Mouse (Mus musculus) fat pad, adult 2 months (tissue): ENCODE data around the gene Wiz.

Experiments
- DNase-seq: peaks from one replicate; pipeline ENCODE4 v3.0.0-alpha.2; 2011; ENCODE audit warnings: low read depth, low spot score; ENCODE audit errors: extremely low read depth

Gene Wiz

DNA sequence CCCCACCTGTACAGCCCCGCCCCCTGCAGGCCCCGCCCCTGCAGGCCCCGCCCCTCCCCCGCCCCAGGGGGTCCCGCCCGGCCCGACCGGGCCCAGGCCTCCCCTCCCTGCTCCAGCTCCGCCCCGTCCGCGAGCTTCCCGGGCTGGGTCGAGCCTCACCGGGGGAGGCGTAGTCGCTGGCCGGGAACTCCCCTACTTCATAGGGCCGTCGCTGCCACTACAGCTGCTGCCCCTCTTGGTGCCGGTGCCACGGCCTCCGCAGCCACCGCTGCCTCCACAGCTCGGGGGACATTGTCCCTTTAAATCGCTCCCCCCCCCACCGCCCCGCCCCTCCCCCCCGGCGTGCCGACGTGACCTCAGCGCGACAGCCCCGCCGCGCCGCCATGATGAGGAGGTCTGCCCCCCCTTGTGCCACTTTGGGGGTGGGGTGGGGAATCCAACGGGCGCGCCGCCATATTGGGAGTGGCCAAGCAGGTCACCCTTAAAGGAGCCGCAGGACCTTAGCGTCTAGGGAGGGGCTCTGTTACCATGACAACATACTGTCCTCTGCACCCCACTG lies at the start of gene Wiz:
Wiz (minus strand) TSS at position 339 of the 559 bp plus-strand sequence.
- no peak for DNase-seq

DNA sequence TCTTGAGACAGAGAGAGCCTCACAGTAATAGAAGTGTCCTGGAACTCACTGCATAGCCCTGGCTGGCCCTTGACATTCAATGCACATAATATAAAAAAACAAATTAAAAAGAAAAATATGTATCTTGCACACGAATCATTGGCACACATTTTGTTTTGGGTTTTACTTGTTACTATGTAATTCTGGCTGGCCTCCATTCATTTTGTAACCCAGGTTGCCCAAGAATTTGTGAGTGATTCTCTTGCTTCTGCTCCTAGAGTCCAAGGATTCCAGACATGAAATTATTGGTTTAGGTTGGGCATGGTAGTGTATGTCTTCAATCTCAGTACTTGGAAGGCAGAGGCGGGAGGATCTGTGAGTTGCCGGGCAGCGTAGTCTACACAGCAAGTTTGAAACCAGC lies 47.9 kb upstream of the Wiz start:
- DNase-seq, result no peak

DNA sequence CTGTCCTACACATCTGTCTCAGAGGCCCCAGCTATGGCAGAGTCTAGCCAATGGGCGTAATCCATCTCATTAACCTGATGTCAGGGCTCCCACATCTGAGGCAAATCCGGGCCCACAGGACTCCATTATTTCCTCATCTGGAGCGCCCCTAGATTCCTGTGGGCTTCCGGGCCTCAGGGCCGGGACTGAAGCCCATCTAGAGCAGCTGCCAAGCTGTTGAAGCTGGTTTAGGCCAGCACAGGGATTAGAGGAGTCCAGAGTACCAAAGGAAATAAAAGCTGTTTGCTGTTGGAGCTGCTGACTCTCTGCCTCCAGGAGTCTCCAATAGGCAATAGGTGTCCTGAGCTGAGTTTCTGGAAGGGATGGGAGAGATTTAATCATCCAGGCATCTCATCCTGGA lies 45.9 kb upstream of the Wiz start:
- no peak for DNase-seq

DNA sequence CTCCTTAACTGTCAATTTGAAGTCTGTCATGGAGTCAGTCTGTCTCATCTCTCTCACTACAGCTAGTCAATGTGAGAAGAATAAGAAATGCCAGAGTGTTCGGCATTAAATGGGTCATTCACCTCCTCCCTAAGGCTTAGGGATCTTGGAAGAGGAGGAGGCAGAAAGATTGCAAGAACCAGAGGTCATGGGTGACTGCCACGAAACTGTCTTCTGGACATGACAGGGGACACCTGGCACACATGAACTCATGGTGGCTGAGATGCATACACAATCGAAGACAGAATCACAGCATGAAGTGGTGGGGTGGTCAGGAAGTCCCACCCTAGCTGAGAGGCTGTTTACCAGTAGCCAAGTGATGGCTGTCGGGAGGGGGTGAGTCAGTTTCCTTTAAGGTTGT lies 45.1 kb upstream of the Wiz start:
- DNase-seq, result no peak

DNA sequence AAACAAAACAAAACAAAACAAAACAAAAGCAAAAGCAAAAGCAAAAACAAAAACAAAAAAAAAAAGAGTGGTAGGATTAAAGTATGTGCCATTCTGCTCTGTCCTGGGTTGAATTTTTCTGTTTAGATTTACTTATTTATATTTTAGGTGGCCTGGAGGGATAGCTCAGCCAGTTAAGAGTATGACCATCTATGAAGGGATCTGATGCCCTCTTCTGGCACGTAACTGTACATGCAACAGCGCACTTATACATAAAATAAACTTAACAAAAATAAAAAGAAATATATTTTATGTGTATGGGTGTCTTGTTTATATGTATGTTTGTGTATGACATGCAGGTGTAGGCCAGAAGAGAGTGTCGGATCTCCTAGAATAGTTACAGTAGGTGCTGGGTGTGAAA lies 42.7 kb upstream of the Wiz start:
- no peak for DNase-seq

DNA sequence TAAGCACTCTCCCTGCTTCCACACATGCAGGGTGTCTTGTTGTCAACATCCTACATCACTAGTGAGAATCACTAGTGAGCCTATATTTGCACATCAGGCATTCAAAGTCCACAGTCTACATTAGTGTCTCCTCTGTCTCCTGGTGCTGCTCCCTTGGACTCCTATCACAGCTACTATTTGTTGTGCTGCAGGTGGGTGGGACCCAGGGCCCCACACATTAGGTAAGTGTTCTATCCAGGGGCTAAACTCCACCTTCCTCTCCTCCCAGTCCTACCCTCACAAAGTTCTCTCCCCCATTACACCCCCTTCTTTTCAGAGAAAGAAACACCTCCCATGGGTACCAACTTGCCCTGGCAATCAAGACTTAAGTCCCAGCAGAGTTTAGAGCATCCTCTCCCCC lies 37.4 kb upstream of the Wiz start:
- DNase-seq, result no peak

DNA sequence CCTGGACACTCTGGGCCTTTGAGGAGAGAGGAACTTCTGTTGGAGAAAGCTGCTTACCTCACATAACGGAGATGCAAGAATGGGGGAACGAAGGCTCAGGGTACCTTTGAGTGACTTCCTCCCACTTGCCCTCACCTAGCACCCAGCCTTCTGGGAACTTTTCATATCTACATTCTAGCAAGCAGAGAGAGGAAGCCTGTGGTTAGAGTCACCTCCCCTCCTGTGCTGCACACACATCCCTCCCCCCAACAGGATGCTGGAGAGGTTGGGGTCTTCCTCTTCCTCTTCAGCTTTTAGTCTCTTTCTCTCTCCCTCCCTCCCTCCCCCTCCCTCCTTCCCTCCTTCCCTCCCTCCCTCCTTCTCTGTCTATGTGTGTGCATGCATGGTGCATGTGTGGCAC lies 34.8 kb upstream of the Wiz start, which contains the start of gene Pglyrp2:
Pglyrp2 (minus strand) TSS at position 134 of the 400 bp plus-strand sequence.
- no peak for DNase-seq

DNA sequence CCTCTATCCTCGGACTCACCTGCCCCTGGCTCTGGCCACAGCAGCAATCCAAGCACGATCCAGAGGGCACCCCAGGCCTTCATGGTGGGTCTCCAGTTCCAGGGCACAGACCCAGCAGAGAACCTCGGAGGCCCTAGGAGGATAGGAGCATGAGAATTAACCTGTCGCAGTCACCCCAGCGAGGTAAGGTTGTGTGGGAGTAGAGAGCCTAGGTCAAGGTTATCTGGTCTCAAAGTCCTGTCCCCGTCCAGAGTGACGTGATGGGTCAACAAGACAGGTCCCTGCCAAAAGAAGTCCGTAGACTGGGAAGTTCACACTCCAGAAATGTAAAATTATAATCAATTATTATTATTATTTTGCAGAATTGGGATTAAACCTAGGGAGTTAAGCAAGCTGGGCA lies 31.5 kb upstream of the Wiz start:
- DNase-seq, result no peak

DNA sequence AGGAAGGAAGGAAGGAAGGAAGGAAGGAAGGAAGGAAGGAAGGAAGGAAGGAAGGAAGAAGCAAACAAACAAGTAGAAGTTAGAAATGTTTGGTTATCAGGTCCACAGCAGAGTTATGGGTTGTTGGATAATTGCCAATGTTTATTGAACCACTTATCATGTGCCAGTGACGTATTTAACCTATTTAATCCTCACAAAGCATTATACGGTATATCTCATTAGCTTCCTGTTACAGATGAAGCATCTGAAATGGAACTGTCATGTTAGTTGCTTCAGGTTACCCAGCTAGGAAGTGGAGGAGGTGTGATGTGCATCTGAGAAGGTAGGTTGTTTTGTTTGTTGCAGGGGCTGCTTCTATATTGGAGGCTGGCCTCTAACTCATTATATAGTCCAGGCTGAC lies 30.8 kb upstream of the Wiz start:
- no peak for DNase-seq

DNA sequence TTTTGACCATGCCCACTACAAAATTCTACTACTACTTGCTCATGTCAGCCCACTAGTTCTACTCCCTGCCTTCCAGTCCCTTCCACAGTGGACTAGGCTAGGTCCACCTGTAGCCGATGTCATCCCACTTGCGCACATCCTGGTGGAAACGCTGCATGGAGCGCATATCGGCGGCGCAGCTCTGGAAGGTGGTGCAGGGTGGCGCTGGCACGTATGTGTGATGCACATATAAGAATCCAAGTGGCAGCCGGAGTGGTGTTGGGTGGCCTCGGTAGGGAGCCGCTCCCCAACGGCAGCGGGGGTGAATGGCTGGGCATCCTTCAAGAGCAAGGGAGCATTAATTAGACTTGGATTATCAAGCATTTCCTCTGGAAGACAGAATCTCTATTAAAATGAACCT lies 27.5 kb upstream of the Wiz start:
- no peak for DNase-seq

DNA sequence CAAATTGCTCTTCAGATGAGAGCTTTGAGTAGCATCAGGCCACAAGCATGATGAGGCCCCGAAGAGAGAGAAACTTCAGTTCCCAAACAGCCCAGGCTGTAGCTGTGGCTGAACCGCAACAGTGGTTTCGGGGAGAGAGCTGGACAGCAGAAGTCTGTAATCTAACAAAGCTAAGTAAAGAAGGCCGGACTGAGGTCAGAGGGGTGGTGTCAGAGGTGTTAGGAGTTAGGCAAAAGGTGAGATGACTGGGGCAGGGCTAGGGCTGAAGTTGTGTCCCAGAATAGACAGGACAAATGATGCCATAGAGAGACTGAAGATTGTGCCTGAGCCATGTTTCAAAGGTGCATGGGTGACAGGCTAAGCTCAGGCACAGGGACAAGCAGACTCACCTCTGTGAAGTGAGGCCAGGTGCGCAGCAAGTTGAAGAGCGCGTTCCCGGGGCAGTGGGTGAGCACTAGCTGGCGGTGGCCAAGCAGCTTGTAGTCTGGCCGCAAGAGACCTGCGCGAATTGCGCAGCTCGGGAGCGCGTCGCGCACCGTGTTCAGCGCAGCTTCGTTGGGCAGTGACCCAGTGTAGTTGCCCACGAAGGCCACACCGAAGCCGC lies 26.3 kb upstream of the Wiz start:
- DNase-seq, result no peak

DNA sequence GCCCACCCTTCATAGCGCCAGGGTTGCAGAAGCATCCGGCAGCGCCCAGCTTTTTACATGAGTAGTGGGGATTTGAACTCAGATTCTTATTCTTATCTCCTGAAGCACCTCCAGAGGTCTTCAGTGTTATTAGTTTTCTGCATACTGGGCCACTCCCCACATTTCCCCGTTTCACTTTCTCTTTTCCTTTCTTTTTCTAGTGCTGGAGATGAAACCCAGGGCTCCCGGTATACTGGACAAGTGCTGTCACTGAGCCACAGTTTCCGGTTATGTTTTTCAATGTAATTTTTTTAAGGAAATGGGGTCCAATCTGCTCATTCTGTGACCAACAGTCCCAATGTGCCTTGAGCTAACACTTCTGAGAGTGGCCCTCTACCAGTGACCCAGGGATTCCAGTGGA lies 22.7 kb upstream of the Wiz start:
- DNase-seq, result no peak

DNA sequence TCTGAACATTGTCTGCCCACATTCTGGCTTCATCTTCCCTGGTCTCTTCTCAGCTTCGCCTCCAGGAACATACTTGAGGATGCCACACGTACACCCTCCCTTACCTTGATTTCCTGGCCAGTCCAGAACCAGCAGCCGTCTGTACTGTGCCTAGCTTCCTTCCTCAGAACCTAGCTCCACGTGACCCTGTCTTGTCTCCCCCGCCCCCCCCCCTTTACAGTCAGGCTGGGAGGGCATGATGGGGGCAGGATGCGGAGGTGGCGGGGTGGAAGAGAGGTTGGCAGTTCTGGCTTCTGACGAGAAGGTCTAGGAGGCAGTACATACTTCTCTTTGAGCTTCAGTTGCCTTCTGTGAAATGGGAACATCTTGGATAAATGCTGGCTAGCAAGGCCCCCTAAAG lies 14.2 kb upstream of the Wiz start, which contains the start of gene Rasal3:
Rasal3 (minus strand) TSS at position 167 of the 400 bp plus-strand sequence.
- DNase-seq, result no peak

DNA sequence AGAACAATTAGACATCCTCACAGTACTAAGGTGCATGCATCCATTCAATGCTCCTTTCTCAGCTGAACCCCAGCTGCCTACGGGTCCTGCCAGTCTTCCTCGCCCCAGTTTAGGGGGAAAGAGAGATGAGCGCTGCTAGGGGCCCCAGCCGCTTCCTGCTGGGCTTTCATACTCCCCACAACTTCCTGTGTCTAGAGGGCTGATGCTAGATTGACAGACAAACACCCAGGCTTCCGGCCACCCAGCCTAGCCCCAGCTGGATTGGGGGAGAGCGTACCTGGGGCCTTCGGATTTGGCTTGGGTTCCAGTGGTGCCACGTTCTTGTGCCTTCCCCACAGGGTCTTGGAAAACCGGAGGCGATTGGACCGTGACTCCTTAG lies 13.5 kb upstream of the Wiz start:
- DNase-seq, result no peak

DNA sequence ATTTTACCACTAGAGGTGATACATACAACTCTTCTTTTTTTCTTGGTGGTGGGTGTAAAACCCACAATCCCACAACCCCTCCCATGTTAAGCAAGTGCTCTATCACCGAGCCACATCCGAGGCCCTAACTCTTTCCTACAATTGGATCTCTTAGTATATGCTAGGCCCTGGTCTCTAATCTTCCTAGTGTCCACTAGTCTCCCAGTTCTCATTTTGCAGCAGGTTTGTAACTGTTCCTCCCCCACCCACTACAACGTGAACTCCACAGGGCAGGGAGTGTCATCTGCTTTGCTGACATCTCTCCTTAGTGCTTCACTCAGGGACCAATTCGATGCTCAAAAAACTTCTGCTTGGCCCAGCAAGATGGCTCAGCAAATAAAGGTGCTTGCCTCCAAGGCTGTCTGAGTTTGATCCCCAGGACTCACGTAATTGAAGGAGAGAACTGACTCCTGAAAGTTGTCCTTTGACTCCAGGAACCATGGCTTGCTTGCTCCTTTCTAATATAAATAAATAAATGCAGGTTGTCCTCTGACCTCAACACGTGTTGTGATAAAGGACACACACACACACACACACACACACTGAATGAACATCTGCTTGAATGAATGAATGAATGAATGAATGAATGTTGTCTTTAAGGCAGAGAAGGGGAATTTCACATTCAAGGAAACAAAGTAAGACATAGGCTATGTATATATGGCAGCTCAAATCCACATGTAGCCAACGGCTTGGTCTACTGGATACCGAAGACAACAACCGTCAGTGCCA lies 13.0 kb upstream of the Wiz start:
- DNase-seq, result no peak

DNA sequence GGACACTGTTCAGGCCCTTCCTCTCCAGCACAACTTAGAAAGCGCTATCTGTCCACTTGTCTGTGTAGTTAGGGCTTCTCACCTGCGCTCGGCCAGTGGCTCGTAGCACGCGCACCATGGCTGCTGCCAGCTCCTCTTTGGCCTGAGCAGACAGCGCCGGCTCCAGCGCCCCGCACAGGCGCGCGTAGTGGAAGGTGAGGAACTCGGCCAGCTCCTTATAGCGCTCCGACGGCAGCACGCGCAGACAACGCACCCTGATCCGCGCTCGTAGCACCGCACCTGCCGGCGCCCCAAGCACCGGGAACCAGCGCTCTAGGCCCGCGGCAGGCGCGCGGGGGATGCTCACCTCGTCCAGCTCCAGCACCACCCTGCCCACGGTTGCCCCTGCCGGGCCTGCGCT lies 7.0 kb upstream of the Wiz start:
- DNase-seq, result no peak

DNA sequence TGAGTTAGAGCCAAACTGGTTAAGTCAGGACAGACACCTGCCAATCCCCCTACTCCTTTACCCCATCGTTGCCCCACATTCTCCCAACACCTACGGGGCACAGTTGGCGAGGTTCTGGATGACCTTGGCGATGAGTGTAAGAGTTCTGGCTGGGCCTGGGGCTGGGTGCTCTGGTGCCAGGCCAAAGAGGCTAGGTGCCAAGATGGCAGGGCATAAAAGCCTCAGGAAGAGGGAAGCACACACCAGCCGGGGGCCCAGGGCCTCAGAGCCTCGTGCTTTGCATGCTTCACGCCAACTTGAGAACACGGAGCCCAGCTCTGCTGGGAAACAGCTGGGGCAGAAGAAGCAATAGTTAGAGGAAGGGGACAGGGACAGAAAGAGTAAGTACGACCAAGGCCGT lies 4.7 kb upstream of the Wiz start:
- no peak for DNase-seq

DNA sequence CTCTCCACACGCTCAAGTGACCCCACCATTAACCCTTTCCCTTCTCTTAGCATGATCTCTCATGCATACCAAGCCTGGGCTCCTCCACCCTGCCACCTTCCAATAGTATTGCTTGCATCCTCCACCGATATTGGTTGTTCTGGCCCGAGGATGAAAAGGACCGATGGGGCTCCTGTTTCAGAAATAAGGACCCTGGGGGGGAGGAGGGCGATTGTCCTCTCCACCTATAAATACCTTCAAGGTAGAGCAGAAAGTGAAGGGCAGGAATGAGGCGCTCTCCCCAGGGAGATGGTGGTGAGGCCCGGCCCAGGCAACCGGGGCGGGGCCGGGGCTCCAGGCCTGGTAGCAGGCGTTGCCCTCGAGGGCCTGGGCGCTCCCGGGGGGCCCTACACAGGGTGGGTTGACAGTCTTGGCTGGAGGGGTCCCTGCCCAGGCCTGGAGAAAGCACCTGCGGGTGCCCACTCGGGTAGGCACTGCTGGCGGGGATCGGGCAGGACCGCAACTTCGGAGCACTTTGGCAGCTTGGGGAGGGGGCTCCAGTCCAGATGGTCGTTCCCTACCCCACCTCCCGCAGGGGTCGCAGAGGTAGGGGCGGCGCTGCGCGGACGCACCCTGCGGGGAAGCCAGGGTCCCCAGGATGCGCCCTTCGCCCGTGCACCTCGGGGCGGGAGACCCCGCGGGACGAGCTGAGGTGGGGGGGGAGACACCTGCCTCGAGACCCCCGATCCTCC lies 704 bp downstream of the Wiz start:
- DNase-seq, result no peak

DNA sequence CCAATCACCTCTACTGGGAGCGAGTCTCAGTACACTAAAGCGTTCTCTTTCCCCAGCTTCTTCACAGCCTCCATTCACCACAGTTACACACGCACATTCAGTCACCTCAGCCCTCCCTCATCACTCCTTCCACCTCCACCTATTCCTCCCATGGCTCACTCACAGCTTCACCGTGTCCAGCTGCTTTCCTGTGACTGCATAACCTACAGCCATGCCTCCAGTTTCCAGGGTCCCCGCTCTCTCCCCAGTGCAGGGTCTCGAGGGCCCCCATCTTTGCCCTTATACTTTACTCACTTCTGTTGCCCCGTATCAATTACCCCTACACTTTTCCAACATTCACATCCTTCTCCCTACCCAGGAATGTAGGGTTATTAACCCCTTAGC lies 1.3 kb downstream of the Wiz start:
- DNase-seq, result no peak

DNA sequence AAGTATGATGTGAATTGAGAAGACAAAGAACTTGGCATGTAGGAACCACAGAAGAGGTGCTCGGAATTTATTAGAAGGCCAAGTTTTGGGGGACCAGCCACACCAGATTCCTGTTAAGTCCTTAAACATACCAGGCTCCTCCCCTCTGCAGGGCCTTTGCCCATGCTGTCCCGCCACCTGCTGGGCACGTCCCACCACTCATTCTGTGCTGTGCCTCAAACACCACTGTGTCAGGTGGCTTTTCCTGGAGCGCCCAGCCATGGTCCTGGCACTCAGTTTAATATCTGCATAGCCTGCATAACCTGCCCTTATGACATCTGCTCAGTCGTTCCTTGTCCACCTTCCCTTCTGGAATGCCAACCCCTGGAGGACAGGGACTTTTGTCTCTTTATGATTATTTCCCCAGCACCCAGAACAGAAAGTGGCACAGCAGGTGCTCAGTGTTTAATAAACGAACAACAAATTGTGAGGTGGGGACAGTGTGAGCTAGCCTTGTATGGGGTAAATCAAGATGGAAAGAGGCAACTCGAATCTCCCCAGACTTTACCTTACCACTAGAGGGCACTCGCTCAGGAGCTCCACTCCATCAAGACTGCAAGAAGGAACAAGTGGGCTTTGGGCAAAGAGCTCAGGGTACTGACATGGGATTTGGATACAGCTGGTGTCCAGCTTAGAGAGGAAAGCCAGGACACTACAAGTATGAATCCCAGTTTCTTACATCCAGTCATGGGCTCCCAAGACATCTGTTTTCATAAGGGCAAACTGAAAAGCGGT lies 2.4 kb downstream of the Wiz start:
- DNase-seq, result no peak

DNA sequence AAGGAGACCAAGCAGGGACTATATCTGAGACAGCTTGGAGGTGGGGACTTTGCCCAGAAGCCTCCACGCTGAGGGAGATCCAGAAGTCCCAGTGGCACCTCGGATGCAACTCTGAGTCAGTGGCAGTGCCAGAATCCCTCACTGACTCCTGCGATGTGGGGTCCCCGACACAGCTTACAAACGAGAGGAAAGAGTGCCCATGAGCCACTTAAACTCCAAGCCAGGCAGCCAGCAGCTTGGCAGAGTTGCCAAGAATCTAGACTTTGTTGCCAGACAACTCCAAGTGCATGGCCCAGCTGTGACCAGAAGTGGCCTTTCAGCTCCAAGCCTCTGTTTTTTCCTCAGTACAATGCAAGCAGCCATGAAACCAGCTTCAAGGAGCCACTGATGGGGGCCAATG lies 5.6 kb downstream of the Wiz start:
- no peak for DNase-seq
